Mouse (Mus musculus) liver, embryonic 14.5 days (tissue): Measurements from ENCODE around the gene Nrip1. TPM values are rescaled to one million over a fixed set of nuclear protein-coding genes. Genes with fewer than 3 reads are reported as not detected.

Experiments
- ATAC-seq: fragments of 200-750 bp; cut with Nextera tagmentation; 2 replicates; pipeline ENCODE4 v1.8.0; 2017; ENCODE audit warnings: moderate number of reproducible peaks, mild to moderate bottlenecking, moderate library complexity; ENCODE audit not compliant: insufficient read depth
- DNase-seq, 3 experiments: peaks; one replicate each; pipeline ENCODE4 v3.0.0-alpha.2; 2012 to 2013; ENCODE audit warnings: low read depth in 3 of 3, low spot score in 3 of 3
- H3K27ac ChIP-seq: fragments of 300-500 bp; sonication (generic); 2 replicates; pipeline ENCODE4 v1.5.1; 2014; ENCODE audit warnings: moderate library complexity, mild to moderate bottlenecking, control low read depth, inconsistent platforms
- H3K27me3 ChIP-seq: fragments of 300-500 bp; sonication (generic); 2 replicates; pipeline ENCODE4 v1.6.1; 2014; ENCODE audit warnings: mild to moderate bottlenecking, low read length, moderate library complexity; ENCODE audit not compliant: control insufficient read depth, insufficient read depth
- H3K36me3 ChIP-seq: fragments of 300-500 bp; sonication (generic); replicated peaks from 2 replicates; pipeline ENCODE4 v1.6.1; 2014; ENCODE audit warnings: low read depth; ENCODE audit not compliant: control insufficient read depth, insufficient read depth
- H3K4me1 ChIP-seq, 2 experiments: fragments of 200-500 bp in 1 of 2; fragments of 300-500 bp in 1 of 2; sonication (generic) in 1 of 2; replicated peaks; 2 replicates each; pipeline ENCODE4 v1.6.1; 2012 to 2014; ENCODE audit warnings: antibody characterized with exemption in 1 of 2, inconsistent platforms in 1 of 2, low read length in 1 of 2; ENCODE audit not compliant: control insufficient read depth in 2 of 2, insufficient read depth in 2 of 2
- H3K4me2 ChIP-seq: fragments of 300-500 bp; sonication (generic); 2 replicates; pipeline ENCODE4 v1.6.1; 2014; ENCODE audit warnings: low read depth, mild to moderate bottlenecking, control low read depth, moderate library complexity
- H3K4me3 ChIP-seq, 2 experiments: fragments of 200-500 bp in 1 of 2; fragments of 300-500 bp in 1 of 2; sonication (generic) in 1 of 2; 2 replicates each; pipeline ENCODE4 v1.5.1; 2012 to 2014; ENCODE audit warnings: low read depth in 2 of 2, low read length in 2 of 2, mild to moderate bottlenecking in 2 of 2, control low read depth in 1 of 2, inconsistent platforms in 1 of 2, moderate library complexity in 1 of 2; ENCODE audit not compliant: insufficient read depth in 1 of 2
- H3K9ac ChIP-seq: fragments of 300-500 bp; sonication (generic); replicated peaks from 2 replicates; pipeline ENCODE4 v1.6.1; 2014; ENCODE audit warnings: mild to moderate bottlenecking, control low read depth, moderate library complexity
- H3K9me3 ChIP-seq: fragments of 300-500 bp; sonication (generic); 2 replicates; pipeline ENCODE4 v1.6.1; 2016; ENCODE audit warnings: low read length, mixed read lengths; ENCODE audit not compliant: control insufficient read depth
- CTCF ChIP-seq: IDR thresholded peaks from 2 replicates; pipeline ENCODE4 v1.5.1; 2016; ENCODE audit warnings: antibody characterized with exemption, low read depth, control low read depth
- EP300 ChIP-seq: IDR thresholded peaks from 2 replicates; pipeline ENCODE4 v1.6.1; 2016; ENCODE audit warnings: antibody characterized with exemption, low read depth
- WGBS: fragments of 180-500 bp; shearing (Covaris S2); extraction: QIAGEN DNeasy Blood & Tissue Kit; methylation state at CpG from one replicate; pipeline ENCODE4 v1.1.7; 2014; ENCODE audit not compliant: insufficient replicate concordance; 5-methylcytosine and 5-hydroxymethylcytosine counted together
- polyA plus RNA-seq, 2 experiments: library from polyadenylated mRNA; depleted of rRNA in 1 of 2; stranded (reverse) in 1 of 2; unstranded in 1 of 2; fragments of >200 nt; fragmentation: Nextera tagmentation in 1 of 2; extraction: Ambion mirVana in 1 of 2; gene quantifications; 2 replicates each; pipeline versions ENCODE4 v1.2.1 to v1.2.3; 2012 to 2014

Nrip1 gene
- polyA plus RNA-seq, 2 experiments, result 3.5 to 11.7 TPM

DNA sequence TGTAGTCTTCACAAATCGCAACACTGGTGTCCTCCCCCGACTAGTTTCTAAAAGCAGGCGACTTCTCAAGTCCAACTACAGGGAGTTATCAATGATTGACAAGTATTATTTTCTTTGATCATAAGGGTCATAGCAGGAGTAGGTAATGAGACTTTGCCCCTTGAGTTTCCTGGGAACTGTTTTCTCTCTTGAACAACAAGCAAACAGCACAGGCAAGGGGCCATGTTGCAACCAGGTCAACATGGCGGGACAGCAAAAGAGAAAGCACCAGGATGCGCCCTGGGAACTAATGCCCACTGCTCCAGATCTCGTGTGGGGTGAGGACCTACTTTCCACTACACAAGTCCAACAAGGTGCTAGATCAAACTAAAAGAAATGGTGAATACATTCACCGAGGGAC is 27.3 kb downstream of the Nrip1 start:
- Histone ChIP-seq H3K4me3 (no peak overlapping the region), H3K27ac (no peak overlapping the region), H3K9me3 (no peaks in the 10 kb centered on the region), H3K27me3 (no peaks in the 10 kb centered on the region), H3K4me2 (no peak overlapping the region), H3K9ac (no peak overlapping the region), H3K36me3 (peaks cover 18% of the 10 kb centered on the region), H3K4me1 (peaks cover 29 to 44% of the 10 kb centered on the region in 2 experiments)
- ATAC-seq, result no peak
- WGBS, result 83% methylated on average over 7 of the region's 7 CpGs
- TF ChIP-seq EP300, result no peak
- no peak for TF ChIP-seq CTCF
- DNase-seq, result no peak

DNA sequence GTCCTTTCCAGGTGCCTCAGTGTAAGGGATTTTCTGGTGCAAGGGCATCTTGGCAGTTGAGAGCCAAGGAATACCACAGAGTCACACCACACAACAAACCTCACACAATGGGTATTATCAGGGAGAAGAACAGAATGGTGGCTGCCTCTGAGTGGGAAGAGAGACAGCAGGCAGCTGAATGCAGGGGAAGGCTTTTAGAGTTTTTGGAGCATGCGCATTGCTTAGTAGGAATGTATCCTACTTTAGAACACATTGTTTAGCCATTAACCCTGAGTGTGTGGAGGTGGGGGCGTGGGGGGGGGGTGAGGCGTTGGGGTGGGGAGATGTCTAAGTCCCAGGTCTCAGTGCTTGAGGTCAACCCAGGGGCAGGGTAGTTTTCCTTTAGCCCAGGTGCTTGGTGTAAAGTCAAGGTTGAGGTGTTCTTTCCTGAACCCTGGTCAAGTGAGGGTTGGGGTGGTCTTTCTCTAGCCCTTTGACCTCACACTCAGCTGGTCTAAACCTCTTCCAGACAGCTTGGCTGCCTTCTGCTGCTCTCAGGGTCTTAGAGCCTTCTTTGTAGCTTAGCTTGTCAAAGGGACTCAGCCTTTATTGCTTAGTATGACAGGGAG is 28.8 kb downstream of the Nrip1 start:
- H3K4me2 ChIP-seq, result no peak overlapping the region
- TF ChIP-seq CTCF, result no peak
- peaks cover 36 to 53% of the 10 kb centered on the region in 2 experiments for H3K4me1 ChIP-seq
- DNase-seq (no peak), ATAC-seq (no peak)
- no peak overlapping the region for H3K4me3 ChIP-seq
- no peaks in the 10 kb centered on the region for H3K9me3 ChIP-seq
- H3K27me3 ChIP-seq, result no peaks in the 10 kb centered on the region
- H3K36me3 ChIP-seq, result peaks cover 9% of the 10 kb centered on the region
- no peak overlapping the region for H3K9ac ChIP-seq
- 75% methylated on average over 3 of the region's 3 CpGs for WGBS
- H3K27ac ChIP-seq, result no peak overlapping the region

DNA sequence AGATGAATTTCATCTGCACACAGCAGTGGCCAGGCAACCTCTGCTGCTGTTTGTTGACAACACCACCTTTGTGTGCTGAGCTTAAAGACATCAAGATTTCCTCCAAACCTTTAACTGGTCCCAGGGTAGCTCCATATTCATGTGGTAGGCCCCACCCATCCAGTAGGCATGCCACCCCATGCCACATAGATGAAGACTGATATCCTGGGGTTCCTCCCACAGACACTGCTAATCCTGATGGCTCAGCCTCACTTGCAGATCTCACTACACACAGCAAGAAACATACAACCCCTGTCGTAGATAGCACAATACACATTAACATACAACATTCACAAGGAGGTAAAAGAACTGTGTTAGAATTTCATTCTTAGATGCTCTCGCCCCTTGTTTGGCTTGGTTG is 29.6 kb downstream of the Nrip1 start:
- Histone ChIP-seq H3K27me3 (no peaks in the 10 kb centered on the region), H3K4me1 (peaks cover 39 to 59% of the 10 kb centered on the region in 2 experiments), H3K36me3 (peaks cover 7% of the 10 kb centered on the region), H3K4me3 (no peak overlapping the region), H3K27ac (no peak overlapping the region), H3K9me3 (no peaks in the 10 kb centered on the region), H3K4me2 (no peak overlapping the region), H3K9ac (no peak overlapping the region)
- DNase-seq, result no peak
- ATAC-seq, result peak; percentile 33; the same call in 1 of the 2 replicates
- TF ChIP-seq EP300 (no peak), CTCF (no peak)
- 70% methylated on average over 2 of the region's 2 CpGs for WGBS

DNA sequence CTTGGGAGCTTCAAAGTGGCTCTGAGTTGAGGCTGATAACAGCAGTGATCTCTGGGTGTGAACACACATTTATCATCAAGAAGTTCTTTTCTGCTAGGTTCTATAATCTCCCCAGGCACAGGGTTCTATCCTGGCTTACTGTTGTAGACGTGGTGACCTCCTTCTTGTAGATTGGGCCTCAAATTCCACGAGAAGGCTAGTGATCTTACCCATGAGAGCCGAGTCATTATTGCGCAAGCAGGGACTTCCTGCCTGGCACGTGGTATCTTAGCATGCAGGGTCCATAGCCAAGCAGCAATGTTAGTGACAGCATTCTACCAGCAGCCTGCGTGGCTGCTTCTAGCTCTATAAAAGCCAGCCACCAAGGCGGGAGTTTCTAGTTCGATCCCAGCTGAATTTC is 32.0 kb downstream of the Nrip1 start:
- H3K36me3 ChIP-seq, result peaks cover 7% of the 10 kb centered on the region
- WGBS, result 21% methylated on average over 8 of the region's 8 CpGs
- H3K9me3 ChIP-seq, result no peaks in the 10 kb centered on the region
- H3K4me3 ChIP-seq, result no peak overlapping the region
- no peaks in the 10 kb centered on the region for H3K27me3 ChIP-seq
- H3K4me1 ChIP-seq, result peaks cover 40 to 65% of the 10 kb centered on the region in 2 experiments
- peak overlapping the region; percentile 50 for H3K27ac ChIP-seq
- DNase-seq (peak; percentile 45 to 70 (median 52)), ATAC-seq (peak; percentile 84)
- H3K4me2 ChIP-seq, result peak overlapping the region; percentile 9; the same call in 1 of the 2 replicates
- TF ChIP-seq EP300 (peak; percentile 70), CTCF (no peak)
- no peak overlapping the region for H3K9ac ChIP-seq

DNA sequence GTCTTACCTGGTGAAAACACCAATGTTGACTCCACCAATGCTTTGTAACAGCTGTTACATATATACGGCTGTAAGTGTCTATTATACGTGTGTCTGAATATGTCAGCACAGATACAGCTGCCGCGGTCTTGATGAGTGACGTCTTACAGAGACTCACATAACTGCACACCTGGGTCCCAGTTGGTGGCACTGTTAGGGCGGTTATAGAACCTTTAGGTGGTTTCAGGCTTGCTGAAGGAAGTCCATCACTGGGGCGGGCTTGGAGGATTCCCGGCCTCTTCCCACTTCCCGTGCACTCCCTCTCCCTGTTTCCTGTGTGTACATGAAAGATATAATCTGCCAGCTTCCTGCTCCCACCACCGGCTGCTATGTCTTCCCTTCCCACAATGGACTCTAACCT is 34.4 kb downstream of the Nrip1 start:
- DNase-seq (no peak), ATAC-seq (no peak)
- H3K9me3 ChIP-seq, result no peaks in the 10 kb centered on the region
- H3K9ac ChIP-seq, result no peak overlapping the region
- H3K36me3 ChIP-seq, result peaks cover 7% of the 10 kb centered on the region
- TF ChIP-seq CTCF, result no peak
- no peak for TF ChIP-seq EP300
- no peak overlapping the region for H3K4me2 ChIP-seq
- no peak overlapping the region for H3K27ac ChIP-seq
- WGBS, result 59% methylated on average over 10 of the region's 10 CpGs
- H3K4me1 ChIP-seq, result peaks cover 45 to 64% of the 10 kb centered on the region in 2 experiments
- H3K4me3 ChIP-seq, result no peak overlapping the region
- H3K27me3 ChIP-seq, result no peaks in the 10 kb centered on the region
